Mouse (Mus musculus): Measurements from ENCODE around the gene Wnk1.

DNA sequence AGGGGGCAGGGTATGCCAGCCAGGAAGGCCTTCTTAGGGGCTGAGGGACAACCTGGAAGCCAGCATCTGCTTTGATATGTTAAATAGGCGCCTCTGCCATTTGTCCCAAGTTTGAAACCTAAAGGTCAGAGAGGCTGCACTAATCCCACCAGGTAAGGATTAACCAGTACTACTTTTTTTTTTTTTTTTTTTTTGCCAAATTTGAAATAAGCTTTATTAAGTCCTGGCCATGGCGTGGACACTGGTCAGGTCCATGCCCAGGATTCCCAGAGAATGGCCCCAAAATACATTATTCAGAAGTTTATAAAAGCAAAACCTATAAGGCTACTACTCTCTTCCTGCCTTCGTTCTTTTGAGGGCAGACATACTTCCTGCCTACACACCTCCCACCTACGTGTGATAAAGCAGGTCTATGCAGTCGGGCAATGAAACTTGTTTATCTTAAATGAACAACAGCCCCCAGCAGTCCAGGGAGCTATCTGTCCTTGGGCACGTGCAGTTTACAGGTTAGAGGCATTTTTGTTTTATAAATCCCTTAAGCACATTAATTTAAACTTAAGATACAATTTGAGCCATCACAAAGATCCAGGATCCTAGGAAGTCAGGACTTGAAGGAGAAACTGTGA is 27.2 kb upstream of the Wnk1 start:
- no peak for TF ChIP-seq POLR2A (IDR thresholded peaks at IDR 0.05; ENCODE audit: control insufficient read depth, extremely low read depth, insufficient read depth, low read length, poor library complexity)
- TF ChIP-seq CTCF (IDR thresholded peaks at IDR 0.05; ENCODE audit: borderline replicate concordance, control insufficient read depth, extremely low read depth, insufficient read depth, low read length, poor library complexity) = no peak
